Mouse (Mus musculus) hindbrain, embryonic 10.5 days (tissue): ENCODE measurements at regions not wholly inside any gene's neighbourhood (a gene's known extent, or its start where the extent isn't known, plus 50 kb on each side); places are given as distances from the start of the nearest gene placed in this dataset.

Source experiments
- DNase-seq: peaks from one replicate; pipeline ENCODE4 v3.0.0-alpha.2; 2017; ENCODE audit warnings: low spot score
- H3K27ac ChIP-seq: fragments of 300-500 bp; sonication (generic); 2 replicates; pipeline ENCODE4 v1.5.1; 2016; ENCODE audit warnings: mild to moderate bottlenecking, moderate library complexity
- H3K27me3 ChIP-seq: fragments of 300-500 bp; sonication (generic); 2 replicates; pipeline ENCODE4 v1.6.1; 2016; ENCODE audit warnings: mild to moderate bottlenecking; ENCODE audit not compliant: poor library complexity, insufficient read depth, severe bottlenecking
- H3K36me3 ChIP-seq: fragments of 300-500 bp; sonication (generic); 2 replicates; pipeline ENCODE4 v1.6.1; 2016; ENCODE audit warnings: mild to moderate bottlenecking, moderate library complexity
- H3K4me1 ChIP-seq: fragments of 300-500 bp; sonication (generic); replicated peaks from 2 replicates; pipeline ENCODE4 v1.6.1; 2016; ENCODE audit warnings: mild to moderate bottlenecking
- H3K4me3 ChIP-seq: fragments of 300-500 bp; sonication (generic); 2 replicates; pipeline ENCODE4 v1.5.1; 2016; ENCODE audit warnings: mild to moderate bottlenecking, moderate library complexity
- H3K9me3 ChIP-seq: fragments of 300-500 bp; sonication (generic); 2 replicates; pipeline ENCODE4 v1.6.1; 2016; ENCODE audit warnings: mild to moderate bottlenecking, moderate library complexity
- WGBS: fragments of 180-500 bp; shearing (Covaris S2); methylation state at CpG from one replicate; pipeline ENCODE4 v1.1.7; 2016; 5-methylcytosine and 5-hydroxymethylcytosine counted together

- no peak for DNase-seq
- whole genome bisulfite sequencing, result 87% methylated on average over 3 of the region's 3 CpGs
- Histone ChIP-seq H3K27me3 (no peaks in the 10 kb centered on the region), H3K27ac (no peak overlapping the region), H3K9me3 (no peaks in the 10 kb centered on the region), H3K4me3 (no peak overlapping the region), H3K4me1 (no peaks in the 10 kb centered on the region), H3K36me3 (no peaks in the 10 kb centered on the region)
Measured at GRCm38 (mm10) chr8:79449453-79449852, 50.1 kb upstream of the Smad1 start.
